Mouse (Mus musculus) frontal cortex, adult (tissue): Measurements from ENCODE around the gene Atg16l2.

Experiments
- ATAC-seq: cut with Nextera tagmentation; 2 replicates; pipeline ENCODE4 v1.9.2; 2017; ENCODE audit warnings: mild to moderate bottlenecking, moderate library complexity, mixed read lengths; ENCODE audit not compliant: low TSS enrichment

Atg16l2 gene

DNA sequence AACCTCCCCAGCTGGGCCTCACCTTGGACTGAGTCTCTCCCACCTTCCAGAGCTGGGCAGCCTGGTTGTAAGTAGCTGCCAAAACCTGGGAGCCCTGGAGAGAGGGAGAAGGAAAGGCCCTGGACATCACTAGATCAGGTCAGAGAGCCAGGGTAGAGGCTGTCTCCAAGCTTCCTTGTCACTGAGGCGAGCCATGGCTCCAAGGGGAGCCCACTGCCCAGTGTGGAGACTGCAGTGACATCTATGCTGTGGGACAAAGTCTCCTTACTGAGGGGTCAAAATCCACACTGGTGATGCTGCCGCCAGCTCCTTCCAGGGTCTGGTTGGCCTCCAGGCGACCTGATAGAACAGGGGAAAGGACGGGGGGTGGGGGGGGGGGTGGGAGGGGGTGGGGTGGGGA, 10.0 kb downstream of the Atg16l2 start:
- ATAC-seq: no peak

DNA sequence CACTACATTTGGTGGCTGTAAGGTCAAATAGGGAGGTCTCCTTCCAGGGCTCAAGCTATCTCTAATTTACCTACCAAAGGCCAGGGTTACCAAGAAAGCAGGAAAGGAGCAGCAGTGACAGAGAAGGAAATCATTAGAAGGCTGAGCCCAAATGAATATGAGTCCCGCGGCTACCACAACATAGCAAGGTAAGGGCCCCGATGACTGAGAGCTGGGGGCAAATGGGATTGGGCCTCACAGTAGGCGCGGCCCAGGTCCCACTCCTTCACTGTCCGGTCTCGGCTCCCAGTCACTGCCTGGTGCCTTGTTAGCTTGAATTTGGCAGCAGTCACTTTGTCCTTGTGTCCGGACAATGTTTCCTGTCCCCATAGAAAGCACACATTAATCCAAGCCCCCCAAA, 10.4 kb downstream of the Atg16l2 start:
- no peak for ATAC-seq

DNA sequence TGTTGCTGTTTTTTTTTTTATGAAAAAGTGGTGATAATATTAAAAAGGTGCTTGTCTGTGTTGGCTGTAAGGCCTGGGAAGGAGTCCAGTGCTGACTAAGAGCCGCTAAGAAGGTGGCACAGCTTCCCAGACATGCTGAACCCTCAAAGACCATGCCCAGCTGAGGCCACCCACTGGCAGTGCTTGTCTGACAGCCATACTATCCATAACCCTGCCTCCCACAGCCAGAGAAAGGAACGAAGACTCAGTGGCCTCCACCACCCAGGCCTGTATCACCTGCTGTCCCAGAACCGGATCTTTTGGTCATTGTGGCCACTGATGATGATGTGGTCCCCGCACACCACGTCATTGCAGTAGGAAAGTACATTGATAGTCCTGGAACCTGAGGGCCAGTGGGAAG, 10.8 kb downstream of the Atg16l2 start:
- ATAC-seq: no peak

DNA sequence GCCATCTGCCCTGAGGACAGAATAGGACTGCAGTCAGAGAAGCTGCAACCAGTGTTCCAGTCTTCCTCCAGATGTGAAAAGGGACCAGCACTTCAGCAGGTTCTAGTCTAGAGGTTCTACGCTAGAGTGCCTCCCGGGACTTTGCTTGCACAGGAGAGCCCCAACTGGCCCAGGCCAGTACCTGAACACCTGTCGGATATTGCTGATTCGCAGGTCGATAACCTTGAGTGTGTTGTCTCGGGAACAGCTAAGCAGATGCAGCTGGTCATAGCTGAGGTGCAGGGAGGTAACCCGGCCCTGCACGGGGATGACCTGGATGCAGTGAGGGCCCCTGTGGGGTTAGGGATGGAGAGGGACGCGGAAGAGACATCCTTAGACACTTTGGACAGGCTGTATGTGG, 11.7 kb downstream of the Atg16l2 start:
- no peak for ATAC-seq

DNA sequence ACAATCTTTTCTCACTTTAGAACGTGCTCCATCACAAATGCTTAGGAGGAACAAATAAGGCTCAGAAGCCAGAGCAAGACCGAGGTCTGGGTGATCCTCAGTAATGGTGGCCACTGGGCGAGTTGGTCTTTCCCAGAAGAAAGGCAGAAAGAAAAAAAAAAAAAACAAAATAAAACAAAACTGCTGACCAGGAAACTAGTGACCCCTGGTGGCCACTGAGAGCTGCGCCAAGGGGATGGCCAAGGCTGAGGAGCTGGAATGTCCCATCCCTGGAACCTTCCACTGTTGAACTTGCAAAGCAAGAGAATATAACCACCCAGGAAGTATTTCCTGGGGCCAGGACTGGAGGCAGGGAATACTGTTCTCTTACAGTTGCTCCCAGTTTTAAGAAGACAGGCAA, 13.6 kb downstream of the Atg16l2 start:
- 0 out of 2 replicates have a peak, but pooled peaks have one; percentile 31 for ATAC-seq

DNA sequence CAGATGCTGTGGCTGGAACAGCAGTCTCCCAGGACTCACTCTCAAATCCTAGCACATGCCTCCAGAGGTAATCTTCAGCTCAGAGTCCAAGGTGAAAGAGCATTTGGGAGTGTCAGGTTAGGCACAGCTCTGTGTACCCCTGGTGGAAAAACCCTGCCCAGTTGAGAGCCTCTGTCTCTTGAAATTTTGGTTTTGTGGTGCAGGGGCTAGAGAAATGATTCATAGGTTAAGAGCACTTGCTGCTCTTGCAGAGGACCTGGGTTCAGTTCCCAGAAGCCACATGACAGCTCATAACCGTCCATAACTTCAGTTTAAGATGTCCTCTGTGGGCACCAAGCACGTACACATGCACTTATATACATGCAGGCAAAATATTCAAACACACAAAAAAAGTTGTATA, 14.2 kb downstream of the Atg16l2 start:
- no peak for ATAC-seq

DNA sequence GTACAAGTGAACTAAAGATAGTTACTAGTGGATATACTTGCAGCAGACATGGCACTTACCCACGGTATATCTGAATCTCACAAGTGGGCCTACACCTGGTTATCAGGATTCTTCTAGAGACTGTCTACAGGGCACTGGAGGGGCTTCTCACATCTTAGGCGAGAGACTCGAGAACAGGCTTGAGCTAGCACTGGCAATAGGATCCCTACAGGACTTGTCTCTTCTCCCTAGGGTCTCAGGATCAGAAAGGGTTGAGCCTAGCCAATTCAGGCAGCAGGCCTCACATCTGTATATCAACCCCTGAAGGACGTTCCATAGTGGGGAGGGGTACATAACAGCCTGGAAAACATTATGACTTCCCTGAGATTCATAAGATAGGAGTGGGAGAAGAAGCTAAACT, 15.2 kb downstream of the Atg16l2 start:
- ATAC-seq: no peak

DNA sequence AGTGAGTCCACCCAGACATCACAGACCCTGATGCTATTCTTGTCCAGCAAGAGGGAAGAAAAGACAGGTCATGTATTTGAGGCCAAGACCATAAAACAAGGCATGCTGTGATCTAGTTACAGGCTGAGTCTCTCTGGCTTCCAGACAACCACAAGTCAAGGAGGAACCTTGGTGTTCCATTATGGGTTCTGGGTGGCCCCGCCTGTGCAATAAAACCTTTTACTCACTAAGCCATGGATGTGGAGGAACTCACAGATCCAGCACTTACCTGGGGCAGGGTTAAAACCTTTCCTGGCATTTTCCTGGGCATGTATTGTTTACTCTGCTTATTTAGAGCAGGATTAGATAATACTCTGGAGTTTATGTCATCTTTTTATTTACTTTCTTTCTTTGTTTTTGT, 17.5 kb downstream of the Atg16l2 start:
- ATAC-seq: no peak

DNA sequence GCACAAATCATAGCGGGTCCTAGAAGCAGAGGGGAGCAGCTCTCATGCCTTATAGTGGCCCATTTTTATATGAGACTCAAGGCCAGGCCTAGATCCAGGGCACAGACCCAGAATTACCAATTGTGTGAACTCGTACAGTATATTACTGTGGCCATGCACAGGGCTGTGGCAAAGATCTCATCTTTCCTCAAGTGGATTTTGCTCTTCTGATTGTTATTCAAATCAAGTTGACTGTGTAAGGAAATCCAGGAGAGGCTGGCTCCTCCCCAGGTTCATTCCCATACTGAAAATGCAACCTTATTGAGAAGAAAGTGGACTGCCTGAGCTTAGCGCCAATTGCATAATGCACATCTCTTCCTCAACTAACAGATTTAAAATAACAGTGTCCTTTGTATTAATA, 19.3 kb downstream of the Atg16l2 start:
- ATAC-seq: no peak

DNA sequence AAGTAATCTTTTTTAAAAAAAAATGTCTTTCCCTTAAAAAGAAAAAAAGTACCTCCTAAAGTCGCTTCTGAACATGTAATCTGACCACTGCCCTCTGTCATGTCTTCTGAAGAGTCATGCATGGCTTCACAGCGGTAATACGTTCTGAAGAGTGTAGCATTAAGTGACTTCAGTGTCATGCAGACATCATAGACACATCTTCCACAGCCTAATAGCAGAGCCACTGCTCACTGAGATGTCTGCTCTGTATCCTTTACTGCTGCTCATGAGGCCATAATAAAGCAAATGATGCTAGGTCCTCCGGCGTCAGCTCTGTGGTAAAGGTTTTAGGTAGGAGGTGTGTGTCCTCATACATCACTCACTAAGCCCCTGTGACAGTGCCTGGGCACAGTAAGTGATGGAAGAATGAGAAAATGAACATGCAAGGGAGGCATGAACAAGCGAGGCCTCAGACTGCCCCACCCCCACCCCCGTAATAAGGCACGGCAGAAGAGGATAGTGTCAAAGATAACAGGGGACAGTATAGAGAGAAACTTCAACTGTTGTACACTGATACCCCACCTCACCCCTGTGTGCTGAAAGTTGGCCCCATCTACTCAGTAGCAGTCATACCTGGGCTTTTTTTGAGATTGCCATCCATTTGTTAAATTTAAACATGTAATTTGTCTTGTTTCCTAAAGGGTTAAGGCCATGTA, 29.4 kb downstream of the Atg16l2 start:
- no peak for ATAC-seq

DNA sequence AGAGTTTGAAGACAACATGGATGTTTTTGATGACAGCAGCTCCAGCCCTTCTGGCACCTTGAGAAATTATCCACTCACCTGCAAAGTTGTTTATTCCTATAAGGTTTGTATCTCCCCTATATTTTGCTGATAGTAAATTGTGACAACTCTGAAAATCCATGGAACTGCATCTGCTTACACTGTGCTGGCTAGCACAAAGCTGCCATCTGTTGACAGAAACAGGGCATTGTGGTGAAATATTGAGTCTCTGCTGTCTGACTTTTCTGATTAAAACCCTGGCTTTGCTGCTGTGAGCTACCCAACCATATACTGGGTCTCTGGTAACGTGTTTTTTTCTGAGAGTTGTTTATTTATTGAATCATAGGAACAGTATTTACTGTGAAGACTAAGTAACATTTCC, 30.4 kb downstream of the Atg16l2 start:
- ATAC-seq: no peak

DNA sequence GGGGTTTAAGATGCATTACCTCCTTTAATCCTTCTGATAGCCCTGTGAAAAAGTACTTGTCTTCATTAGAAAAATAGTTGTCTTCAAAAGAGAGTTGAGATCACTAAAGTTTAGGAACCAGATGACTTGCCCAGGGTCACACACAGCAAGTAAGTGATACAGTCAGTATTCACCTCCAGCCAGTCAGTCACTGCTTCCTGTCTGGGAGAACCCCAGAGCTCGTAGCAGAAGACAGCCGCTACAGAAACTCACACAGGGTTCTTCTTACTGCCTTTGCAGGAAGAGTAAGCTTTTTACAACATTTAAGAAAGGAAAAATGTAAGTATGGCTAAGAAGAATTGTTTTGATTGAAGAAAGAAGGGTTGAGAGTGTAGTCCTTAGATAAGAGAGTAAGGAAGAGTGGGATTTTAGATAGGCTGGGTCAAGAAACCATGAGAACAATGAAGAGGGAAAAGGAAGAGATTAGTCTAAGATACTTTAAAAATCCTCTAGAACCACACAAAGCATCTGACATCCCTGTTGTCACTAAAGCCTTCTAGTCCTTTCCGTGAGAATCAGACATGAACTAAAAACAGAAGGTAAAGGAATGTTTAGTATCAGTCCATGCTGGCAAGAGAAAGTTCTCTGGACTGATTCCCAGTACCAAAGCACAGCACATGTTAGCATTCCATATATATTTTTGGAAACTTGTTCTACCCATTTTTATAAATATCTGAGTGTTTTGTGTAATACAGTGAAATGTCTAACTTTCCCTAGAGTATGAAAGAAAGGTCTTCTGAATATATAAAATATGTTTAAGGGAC, 34.4 kb downstream of the Atg16l2 start:
- peak; percentile 87 for ATAC-seq

DNA sequence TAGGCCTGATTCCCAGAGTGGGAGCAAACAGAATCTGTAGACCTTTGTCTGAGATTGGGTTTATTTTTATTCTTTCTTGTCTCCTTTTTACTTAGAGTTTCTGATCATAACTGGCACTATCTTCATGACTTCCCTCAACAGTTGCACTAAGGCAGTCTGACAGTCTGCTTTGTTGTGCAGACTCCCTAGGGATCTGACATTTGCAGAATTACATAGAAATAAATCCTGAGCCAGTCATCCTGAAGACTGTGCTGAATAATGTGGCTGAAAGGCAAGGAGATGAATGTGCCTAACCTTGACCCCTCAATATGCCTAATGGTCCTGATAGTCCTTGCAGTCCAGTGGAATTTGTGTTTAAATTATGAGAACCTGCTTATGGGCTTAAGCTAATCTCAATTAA, 38.5 kb downstream of the Atg16l2 start:
- ATAC-seq: no peak

DNA sequence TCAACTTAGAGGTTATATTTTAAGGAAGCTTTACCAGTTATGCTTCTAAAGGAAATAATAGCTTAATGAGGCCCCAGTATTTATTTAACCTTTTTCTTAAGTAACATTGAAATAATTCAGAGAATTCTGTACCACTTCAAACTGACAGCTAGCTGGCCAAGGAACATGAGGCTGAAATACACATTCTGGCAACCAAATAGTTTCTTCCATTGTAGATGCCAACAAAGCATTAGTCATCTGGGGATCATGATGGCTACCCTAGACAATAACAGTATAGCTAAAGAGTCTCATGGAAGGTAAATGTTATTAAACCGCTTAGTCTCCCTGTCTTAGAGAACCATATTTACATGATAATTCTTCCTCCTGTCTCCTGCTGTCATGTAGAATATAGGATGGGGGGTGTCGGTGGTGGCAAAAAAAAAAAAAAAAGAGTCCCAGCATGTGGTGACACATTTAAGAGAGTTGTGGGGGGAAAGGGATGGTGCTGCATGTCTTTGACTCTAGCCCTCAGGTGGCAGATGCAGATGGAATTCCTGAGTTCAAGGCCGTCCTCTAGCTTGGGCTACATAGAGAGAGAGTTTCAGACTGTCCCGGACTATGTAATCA, 40.0 kb downstream of the Atg16l2 start:
- ATAC-seq: no peak

DNA sequence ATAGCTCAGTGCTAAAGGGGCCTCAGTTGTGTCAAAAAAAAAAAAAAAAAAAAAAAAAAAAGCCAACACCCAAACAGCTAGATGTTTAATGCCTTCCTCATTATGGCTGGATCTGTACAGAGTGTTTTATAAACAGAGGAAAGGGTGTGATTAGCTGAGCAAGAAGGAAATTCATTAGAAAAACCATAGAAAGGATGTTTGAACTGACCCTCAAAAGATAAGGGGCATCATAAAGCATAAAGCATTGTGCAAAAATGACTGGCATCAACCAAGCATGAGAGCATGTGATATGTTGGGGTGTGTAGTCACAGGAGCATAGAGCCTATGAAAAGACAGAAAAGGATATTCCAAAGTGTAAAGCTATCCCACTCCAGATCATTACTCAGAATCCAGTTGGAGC, 43.6 kb downstream of the Atg16l2 start:
- no peak for ATAC-seq

DNA sequence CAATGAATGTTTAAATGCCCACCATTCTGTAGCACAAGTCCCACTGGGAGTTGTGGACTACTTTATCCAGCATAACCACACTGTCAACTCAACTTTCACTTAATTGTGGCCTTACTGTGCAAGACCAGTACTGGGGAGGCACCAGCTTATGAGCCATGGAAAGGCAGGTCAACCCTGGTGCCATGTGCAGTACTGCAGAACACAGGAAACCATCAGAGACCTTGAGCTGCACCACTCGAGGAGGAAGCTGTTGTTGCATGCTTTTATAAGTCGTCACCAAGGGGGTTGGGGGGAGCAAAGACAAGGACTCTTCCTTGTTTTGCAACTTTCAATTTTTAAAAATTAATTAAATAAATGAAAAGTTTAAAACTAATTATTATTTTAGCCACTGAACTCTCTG, 49.0 kb downstream of the Atg16l2 start:
- no peak for ATAC-seq

DNA sequence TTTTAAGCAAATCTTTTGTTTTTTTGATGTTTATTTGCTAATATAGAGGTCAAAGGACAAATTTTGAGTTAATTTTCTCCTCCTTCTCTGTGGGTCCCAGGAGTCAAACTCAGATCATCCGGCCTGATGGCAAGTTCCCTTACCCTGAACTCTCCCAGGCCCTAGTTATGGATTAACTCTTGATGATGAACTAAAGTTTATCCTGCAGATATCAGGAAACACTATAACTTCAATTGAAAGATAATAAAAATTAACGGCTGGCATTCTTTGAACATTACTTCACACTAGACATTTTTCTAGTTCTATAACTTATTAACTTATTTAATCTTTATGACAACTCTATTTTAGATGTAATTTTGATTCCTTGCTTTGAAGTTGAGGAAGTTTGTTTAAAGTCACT, 52.9 kb downstream of the Atg16l2 start:
- no peak for ATAC-seq

DNA sequence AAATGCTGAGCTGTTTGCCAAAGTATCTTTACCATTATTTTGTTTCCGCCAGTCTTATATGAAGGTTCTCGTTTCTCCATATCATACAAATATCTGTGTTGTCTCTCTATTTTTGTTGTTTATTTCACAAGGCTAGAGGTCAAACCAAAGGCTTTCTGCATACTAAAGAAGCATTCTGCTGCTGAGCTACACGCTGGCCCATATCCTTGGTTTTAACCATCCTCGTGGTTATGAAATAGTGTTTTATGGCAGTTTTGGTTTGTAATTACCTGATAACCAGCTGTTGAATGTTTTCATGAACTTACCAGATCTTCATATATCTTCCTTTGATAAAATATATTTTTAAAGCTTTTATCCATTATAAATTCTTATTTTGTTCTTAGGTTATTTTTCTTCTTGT, 53.3 kb downstream of the Atg16l2 start:
- no peak for ATAC-seq

DNA sequence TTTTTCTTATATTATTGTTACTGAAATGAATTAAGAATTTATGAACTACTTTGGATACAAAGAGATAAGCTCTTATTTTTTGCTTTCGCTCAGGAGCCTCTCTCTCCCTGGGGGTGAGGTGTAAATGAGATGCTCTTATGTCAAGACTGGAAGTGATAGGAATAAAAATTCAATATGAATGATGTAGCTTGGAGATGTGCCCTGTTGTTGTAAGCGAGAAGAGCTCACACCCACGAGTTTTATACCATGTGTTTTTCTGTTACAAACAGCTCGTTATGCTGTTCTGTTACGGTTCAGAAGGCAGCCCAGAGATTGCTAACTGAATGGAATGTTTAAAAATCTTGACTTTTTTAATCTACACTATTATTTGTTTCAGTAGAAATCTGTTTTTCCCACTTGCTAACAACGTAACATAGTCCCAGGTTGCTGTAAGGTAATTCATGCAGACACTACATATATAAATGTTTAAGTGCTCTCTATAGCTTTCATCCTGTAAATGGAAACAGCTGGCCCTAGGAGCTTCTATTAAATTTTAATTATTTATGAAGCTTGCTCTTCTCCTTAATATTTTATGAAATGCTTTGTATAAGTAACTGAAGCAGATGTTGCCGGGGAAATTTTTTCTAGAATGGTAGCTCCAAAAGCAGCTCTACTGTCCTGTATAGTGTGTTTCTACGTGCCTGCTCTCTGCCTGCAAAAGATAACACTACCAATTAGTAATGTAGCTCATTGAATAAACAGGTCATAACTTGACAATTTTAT, 65.2 kb downstream of the Atg16l2 start:
- no peak; the same call in 1 of the 2 replicates for ATAC-seq

DNA sequence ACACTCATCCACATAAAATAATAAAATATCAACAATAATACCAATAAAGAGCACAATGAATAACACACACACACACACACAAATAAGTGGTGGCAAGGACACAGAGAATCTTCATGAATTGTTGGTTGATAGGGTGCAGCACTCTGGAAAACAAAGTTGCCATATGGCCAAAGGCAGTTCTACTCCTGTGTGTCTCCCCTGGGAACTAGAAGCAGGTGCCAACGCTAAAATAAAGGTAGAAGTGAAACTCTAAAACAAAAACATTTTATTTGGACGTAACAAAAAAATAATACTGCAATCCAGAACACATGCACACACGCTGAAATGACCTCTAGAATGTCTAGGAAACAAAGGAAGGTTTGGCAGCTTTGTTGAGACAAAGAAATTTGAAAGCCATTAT, 69.3 kb downstream of the Atg16l2 start:
- ATAC-seq: no peak

DNA sequence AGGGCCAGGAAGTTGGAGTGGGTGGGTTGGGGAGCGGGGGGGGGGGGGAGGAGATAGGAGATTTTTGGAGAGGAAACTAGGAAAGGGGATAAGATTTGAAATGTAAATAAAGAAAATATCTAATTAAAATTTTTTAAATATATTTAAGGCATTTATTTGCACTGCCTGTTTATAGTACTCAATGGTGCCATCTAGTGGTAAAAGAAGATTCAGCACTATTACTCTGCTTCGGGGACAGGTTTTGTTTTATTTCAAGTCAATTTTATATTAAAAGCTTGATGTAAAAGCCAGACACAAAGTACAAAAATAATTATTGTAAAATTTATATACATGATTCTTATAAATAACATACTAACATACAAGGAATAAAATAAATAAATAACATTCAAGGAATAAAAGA, 70.6 kb downstream of the Atg16l2 start:
- ATAC-seq: no peak

DNA sequence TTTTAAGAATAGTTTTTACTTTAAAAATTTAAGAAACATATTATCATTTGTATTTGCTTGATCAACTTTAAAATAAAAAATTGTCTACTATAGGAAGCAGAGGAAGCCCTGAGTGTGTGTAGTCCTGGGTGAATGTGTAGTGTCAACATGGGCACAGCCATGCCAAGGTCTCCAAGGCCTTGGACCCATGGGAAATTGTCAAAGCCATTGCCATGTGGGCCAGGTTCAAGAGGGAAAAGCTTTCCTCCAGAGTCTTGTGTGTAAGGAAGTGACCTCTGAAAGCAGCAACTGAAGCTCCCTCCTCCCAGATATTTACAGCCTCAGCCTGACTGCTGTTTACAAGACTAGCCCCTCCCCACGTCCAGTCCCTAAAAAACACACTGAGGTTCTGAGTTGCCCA, 72.7 kb downstream of the Atg16l2 start:
- ATAC-seq: no peak
